Mouse (Mus musculus) intestine, embryonic 16.5 days (tissue): ENCODE measurements around the gene Slc25a11. TPM values are rescaled to one million over a fixed set of nuclear protein-coding genes. Genes with fewer than 3 reads are reported as not detected.

Source experiments
- ATAC-seq: fragments of 200-750 bp; cut with Nextera tagmentation; 2 replicates; pipeline ENCODE4 v1.8.0; 2017; ENCODE audit warnings: moderate TSS enrichment, moderate library complexity
- H3K27ac ChIP-seq: fragments of 300-500 bp; sonication (generic); 2 replicates; pipeline ENCODE4 v1.5.1; 2014; ENCODE audit warnings: mild to moderate bottlenecking, low read length
- H3K27me3 ChIP-seq: fragments of 300-500 bp; sonication (generic); replicated peaks from 2 replicates; pipeline ENCODE4 v1.6.1; 2014; ENCODE audit warnings: low read length, control low read depth, mixed read lengths; ENCODE audit not compliant: control insufficient read depth, insufficient read depth
- H3K36me3 ChIP-seq: fragments of 300-500 bp; sonication (generic); 2 replicates; pipeline ENCODE4 v1.6.1; 2014; ENCODE audit warnings: low read length, control low read depth; ENCODE audit not compliant: control insufficient read depth, insufficient read depth
- H3K4me1 ChIP-seq: fragments of 300-500 bp; sonication (generic); 2 replicates; pipeline ENCODE4 v1.6.1; 2014; ENCODE audit warnings: low read length, control low read depth, mixed read lengths; ENCODE audit not compliant: control insufficient read depth, insufficient read depth
- H3K4me2 ChIP-seq: fragments of 300-500 bp; sonication (generic); 2 replicates; pipeline ENCODE4 v1.6.1; 2014; ENCODE audit warnings: low read depth, low read length, control low read depth
- H3K4me3 ChIP-seq: fragments of 300-500 bp; sonication (generic); 2 replicates; pipeline ENCODE4 v1.5.1; 2014; ENCODE audit warnings: mild to moderate bottlenecking, low read length
- H3K9ac ChIP-seq: fragments of 300-500 bp; sonication (generic); 2 replicates; pipeline ENCODE4 v1.6.1; 2014; ENCODE audit warnings: low read depth, low read length
- H3K9me3 ChIP-seq: fragments of 300-500 bp; sonication (generic); 2 replicates; pipeline ENCODE4 v1.6.1; 2016; ENCODE audit warnings: low read length, control low read depth; ENCODE audit not compliant: control insufficient read depth
- WGBS: fragments of 180-500 bp; shearing (Covaris S2); extraction: QIAGEN DNeasy Blood & Tissue Kit; methylation state at CpG from one replicate; pipeline ENCODE4 v1.1.7; 2014; 5-methylcytosine and 5-hydroxymethylcytosine counted together
- polyA plus RNA-seq: library from polyadenylated mRNA; unstranded; fragments of >200 nt; fragmentation: Nextera tagmentation; extraction: Ambion mirVana; gene quantifications from 2 replicates; pipeline ENCODE4 v1.2.1, GENCODE M21; 2015

The Slc25a11 gene
- 215 and 216 TPM in 2 replicates for polyA plus RNA-seq

DNA sequence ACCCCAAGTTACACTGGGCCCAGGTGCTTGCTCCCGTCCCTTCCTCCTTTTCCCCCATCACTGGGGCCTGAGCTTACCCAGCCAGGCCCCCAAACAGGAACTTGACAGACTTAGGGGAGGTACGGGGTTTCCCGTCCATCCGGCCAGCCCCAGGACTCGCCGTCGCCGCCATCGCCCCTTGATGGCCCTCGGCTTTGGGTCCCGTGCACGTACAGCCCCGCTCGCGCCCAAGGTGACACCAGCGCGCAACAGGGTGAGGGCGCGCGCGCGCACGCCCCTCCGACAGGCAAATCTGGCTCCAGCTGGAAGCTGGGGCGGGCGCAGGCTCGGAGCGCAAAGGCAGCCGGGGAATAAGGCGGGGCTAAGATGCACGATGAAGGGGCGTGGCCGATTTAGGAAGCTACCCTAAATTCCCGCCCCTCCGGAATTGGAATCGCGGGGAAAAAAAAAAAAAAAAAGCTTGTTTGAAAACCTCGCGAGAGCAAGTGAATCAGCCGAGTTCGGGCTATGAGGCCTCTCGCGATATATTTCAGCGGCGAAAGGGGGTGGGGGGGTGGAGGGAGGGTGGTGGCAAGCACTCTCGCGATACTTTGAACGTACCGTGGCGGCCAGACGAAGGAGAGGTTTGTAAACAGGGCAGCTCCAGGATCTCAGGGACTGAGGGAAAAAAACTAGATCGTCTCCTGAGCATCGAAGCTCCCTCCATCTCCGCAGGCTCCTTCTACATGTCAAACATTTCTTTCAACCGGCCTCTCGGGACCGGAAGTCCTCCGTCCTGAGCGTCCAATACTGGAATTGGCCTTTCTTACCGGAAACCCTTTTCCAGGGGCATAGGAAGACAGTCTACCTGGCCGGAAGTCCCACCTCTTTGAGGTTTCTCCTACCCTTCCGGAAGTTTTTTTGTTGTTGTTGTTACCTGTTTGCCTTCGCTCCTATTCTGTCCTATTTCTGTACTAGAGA lies at the start of gene Slc25a11, which contains the start of gene Rnf167:
TSS of gene Slc25a11 (minus strand) at position 789 of the 960 bp plus-strand sequence.
TSS of gene Rnf167 (plus strand) at position 545 of the 960 bp plus-strand sequence.
- H3K4me1 ChIP-seq, result peaks cover 37% of the 10 kb centered on the region
- no peaks in the 10 kb centered on the region for H3K9me3 ChIP-seq
- no peaks in the 10 kb centered on the region for H3K27me3 ChIP-seq
- peaks cover 32% of the 10 kb centered on the region for H3K36me3 ChIP-seq
- H3K27ac ChIP-seq, result peak within 1 kb of the TSS; percentile 96
- H3K4me2 ChIP-seq, result peak within 1 kb of the TSS; percentile 84
- peak; percentile 86 for ATAC-seq
- under 1% methylated on average over 63 of the region's 63 CpGs for WGBS
- H3K9ac ChIP-seq, result peak within 1 kb of the TSS; percentile 92
- H3K4me3 ChIP-seq, result peak within 1 kb of the TSS; percentile 80

DNA sequence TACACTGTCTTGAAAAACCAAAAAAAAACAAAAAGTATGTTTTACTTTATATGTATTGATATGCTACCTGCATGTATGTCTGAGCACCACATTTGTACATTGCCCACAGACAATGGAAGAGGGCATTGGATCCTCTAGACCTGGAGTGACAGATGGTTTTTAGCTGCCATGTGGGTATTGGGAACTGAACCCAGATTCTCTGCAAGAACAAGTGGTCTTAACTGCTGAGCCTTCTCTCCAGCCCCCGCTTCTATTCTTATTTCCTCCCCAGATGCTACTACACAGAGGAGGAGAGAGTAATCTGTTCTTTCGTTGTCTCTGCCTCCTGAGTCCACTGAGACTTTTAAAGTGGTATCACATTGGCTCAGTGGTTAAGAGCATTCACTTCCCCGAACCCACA lies 46.2 kb upstream of the Slc25a11 start:
- WGBS, result 79% methylated on average over 3 of the region's 3 CpGs

DNA sequence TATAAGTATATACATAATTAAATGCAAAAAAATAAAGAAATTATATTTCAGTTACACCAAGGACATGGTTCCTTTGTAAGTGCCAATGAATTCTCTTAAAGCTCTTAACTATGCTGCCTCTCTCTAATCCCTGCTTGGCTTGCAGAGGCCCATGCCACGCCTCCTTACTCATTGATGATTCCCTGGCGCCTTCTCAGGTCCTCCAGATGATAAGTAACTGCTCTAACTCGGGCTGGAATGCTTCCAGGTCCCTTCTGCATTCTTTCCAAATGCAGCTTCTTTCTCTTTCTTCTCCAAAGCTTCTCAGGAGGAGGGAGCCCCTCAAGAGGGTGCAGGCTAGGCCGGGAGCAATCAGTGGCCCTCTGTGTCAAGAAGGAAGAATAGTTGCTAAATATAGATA lies 42.3 kb upstream of the Slc25a11 start:
- H3K9ac ChIP-seq, result no peak overlapping the region
- H3K27me3 ChIP-seq, result no peaks in the 10 kb centered on the region
- no peak overlapping the region for H3K4me2 ChIP-seq
- no peaks in the 10 kb centered on the region for H3K36me3 ChIP-seq
- peaks cover 32% of the 10 kb centered on the region for H3K4me1 ChIP-seq
- ATAC-seq, result no peak
- no peak overlapping the region for H3K27ac ChIP-seq
- 37% methylated on average over 4 of the region's 4 CpGs for WGBS
- H3K9me3 ChIP-seq, result no peaks in the 10 kb centered on the region
- H3K4me3 ChIP-seq, result no peak overlapping the region

More for the DNA sequence above, 46.2 kb upstream of the Slc25a11 start:
- ATAC-seq, result no peak
- Histone ChIP-seq H3K27ac (no peak overlapping the region), H3K9ac (no peak overlapping the region), H3K36me3 (no peaks in the 10 kb centered on the region), H3K4me1 (peaks cover 12% of the 10 kb centered on the region), H3K4me3 (no peak overlapping the region), H3K4me2 (no peak overlapping the region), H3K27me3 (no peaks in the 10 kb centered on the region), H3K9me3 (no peaks in the 10 kb centered on the region)

DNA sequence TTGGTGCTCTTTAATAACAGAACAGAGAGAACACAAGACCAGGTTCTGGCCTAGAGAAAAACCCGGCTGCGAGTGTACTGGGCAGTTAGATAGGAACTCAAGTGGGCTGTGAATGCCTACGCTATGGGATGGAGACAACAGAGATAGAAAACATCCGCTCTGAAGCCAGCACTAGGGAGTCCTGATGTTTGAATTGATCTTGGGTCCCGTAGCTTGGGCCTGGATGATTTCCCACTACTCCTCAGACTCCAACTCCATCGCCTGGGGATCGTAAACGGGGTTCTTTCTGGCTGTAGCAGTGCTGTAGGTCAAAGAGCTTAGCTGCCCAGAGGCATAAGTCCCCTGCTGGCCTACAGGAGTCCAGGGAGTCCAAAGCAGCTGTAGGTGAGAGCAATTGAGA lies 41.1 kb upstream of the Slc25a11 start:
- H3K4me3 ChIP-seq, result peak overlapping the region; percentile 90
- H3K4me2 ChIP-seq, result peak overlapping the region; percentile 92
- peak overlapping the region; percentile 93 for H3K9ac ChIP-seq
- H3K4me1 ChIP-seq, result peaks cover 32% of the 10 kb centered on the region
- H3K9me3 ChIP-seq, result no peaks in the 10 kb centered on the region
- ATAC-seq, result no peak
- 19% methylated on average over 8 of the region's 8 CpGs for WGBS
- H3K27ac ChIP-seq, result peak overlapping the region; percentile 93
- no peaks in the 10 kb centered on the region for H3K27me3 ChIP-seq
- no peaks in the 10 kb centered on the region for H3K36me3 ChIP-seq

DNA sequence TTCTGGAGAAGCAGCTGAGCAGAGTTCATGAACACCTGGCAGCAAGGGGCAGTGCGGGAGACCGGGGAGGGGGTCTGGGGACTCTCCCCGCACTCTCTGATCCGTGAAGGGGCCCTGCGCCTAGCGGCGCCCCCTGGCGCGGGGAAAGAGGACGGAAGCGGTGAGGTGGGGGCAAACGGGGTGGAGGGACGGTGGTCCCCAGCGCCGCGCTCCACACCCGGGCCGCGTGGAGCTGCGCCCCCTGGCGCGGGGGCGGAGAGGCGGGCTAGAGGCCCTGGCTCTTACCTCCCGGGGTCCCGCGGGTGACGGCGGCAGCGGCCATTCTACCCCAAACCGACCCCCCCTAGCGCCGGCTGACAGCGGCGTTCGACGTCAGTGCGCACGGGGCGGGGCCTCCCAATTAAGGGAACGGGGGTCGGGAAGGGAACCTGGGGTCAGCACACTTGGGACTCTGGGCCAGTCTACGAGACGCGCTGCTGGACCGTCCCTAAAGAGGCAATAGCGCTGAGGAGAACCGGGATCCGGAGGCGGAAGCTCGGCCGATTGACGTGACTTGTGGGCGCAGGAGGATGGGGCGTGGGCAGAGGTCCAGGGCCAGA lies 40.4 kb upstream of the Slc25a11 start, which contains the start of gene Camta2:
TSS of gene Camta2 (minus strand) at position 505 of the 599 bp plus-strand sequence.
- H3K4me1 ChIP-seq, result peaks cover 32% of the 10 kb centered on the region
- H3K36me3 ChIP-seq, result 0 out of 2 replicates have a peak, but pooled peaks cover 3% of the 10 kb centered on the region

DNA sequence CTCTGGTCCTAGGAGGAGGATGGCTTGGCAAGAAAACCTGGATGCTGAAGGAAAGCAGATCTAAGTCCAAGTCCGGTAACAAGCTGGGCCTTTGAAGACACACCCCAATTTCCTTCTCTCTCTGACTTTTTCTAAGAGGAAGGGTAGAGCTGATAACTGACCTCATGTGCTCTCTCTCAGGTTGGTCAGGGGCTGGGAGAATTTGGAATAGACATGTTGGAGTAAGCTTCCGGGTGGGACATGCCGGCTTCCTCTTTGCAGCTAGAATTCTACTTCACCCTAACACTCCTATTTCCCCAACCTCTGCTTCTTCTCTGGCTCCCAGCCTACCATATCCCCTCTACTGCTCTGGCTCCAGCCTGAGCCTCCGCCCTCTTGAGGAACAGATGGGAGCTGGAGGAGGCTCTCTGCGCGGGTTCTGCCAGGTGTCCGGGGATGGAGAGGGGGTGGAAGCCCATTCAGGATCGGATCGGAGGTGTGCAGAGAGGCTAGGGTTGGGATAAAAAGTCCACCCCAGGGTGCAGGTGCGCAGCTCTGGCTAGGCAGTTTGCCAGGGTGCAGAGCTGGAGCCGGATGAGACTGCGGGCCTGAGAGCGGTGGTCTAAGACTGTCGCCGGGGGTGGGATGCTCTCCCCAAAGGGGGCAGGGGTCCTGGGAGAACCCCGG lies 39.8 kb upstream of the Slc25a11 start:
- ATAC-seq, result peak; percentile 57
- peak overlapping the region; percentile 90 for H3K4me3 ChIP-seq
- H3K9me3 ChIP-seq, result no peaks in the 10 kb centered on the region
- 0 out of 2 replicates have a peak, but pooled peaks cover 3% of the 10 kb centered on the region for H3K36me3 ChIP-seq
- peak overlapping the region; percentile 93 for H3K27ac ChIP-seq
- H3K4me2 ChIP-seq, result peak overlapping the region; percentile 92
- no peaks in the 10 kb centered on the region for H3K27me3 ChIP-seq
- peak overlapping the region; percentile 93 for H3K9ac ChIP-seq
- 3% methylated on average over 16 of the region's 16 CpGs for WGBS
- peaks cover 36% of the 10 kb centered on the region for H3K4me1 ChIP-seq

More for the DNA sequence above, 40.4 kb upstream of the Slc25a11 start, which contains the start of gene Camta2:
- H3K9ac ChIP-seq, result peak within 1 kb of the TSS; percentile 93
- peak within 1 kb of the TSS; percentile 90 for H3K4me3 ChIP-seq
- H3K4me2 ChIP-seq, result peak within 1 kb of the TSS; percentile 92
- no peaks in the 10 kb centered on the region for H3K27me3 ChIP-seq
- H3K9me3 ChIP-seq, result no peaks in the 10 kb centered on the region
- ATAC-seq, result peak; percentile 69
- peak within 1 kb of the TSS; percentile 93 for H3K27ac ChIP-seq
- under 1% methylated on average over 47 of the region's 55 CpGs for WGBS

DNA sequence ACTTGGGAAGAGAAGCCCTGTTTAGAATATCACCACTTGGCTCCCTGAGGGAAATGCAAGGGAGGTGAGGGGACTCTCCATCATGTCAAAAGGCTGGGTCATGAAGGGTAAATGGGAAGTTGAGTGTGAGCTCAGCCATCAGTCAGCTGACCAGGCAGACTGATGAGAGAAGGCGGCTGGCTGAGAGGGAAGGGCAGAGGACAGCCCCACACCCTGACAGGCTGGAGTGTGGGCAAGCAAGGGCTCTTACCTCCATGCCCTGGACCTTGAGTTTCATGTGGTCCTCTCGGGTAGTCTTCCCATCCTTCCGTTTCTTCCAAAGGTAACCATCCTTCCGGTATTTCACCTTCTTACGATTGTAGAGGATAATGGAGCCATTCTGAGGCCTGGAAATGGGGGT lies 36.4 kb upstream of the Slc25a11 start:
- no peak for ATAC-seq
- Histone ChIP-seq H3K4me3 (no peak overlapping the region), H3K27me3 (no peaks in the 10 kb centered on the region), H3K36me3 (peaks cover 3% of the 10 kb centered on the region; the same call in 1 of the 2 replicates), H3K27ac (no peak overlapping the region), H3K4me2 (no peak overlapping the region), H3K4me1 (peaks cover 26% of the 10 kb centered on the region), H3K9ac (no peak overlapping the region), H3K9me3 (no peaks in the 10 kb centered on the region)
- whole genome bisulfite sequencing, result 83% methylated on average over 5 of the region's 5 CpGs

DNA sequence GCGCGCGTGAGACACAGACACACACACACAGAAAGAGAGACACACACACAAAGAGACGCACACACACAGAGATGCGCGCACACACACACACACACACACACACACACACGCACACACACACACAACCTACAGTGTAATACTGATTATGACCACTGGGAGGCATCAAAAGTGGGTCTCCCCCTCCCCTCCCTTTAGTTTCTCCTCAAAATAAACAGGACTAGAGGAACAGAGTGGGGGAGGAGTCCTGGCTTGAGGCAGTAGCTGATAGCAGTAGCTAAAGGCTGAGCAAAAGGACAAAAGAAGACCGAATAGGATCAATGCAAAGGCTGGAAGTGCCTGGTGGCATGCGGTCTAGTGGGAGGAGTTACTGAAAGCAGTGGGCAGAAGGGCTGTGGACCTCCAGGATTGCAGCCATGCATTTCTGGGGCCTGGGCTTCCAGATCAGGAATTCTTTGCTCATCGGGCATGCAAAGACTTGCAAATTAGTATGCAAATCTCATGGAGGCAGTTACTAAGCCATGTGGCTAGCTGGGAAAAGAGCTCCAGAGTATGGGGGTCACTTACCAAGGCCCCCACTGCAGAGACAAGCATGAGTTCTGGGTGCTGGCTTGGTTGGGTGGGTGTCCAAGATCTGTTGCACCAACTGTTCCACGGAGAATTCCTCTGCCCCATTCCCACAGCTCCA lies 34.8 kb upstream of the Slc25a11 start:
- no peak overlapping the region for H3K27ac ChIP-seq
- whole genome bisulfite sequencing, result 28% methylated on average over 11 of the region's 11 CpGs
- no peak overlapping the region for H3K4me2 ChIP-seq
- H3K36me3 ChIP-seq, result peaks cover 3% of the 10 kb centered on the region; the same call in 1 of the 2 replicates
- no peak; the same call in 1 of the 2 replicates for ATAC-seq
- no peak overlapping the region for H3K4me3 ChIP-seq
- H3K9ac ChIP-seq, result no peak overlapping the region
- H3K9me3 ChIP-seq, result no peaks in the 10 kb centered on the region
- H3K4me1 ChIP-seq, result peaks cover 20% of the 10 kb centered on the region
- H3K27me3 ChIP-seq, result no peaks in the 10 kb centered on the region
